ENCODE assay signal across 9 mouse cellular contexts in genomic region chr6:30469370-30469769, GRCm38 (mm10). TPM values are rescaled to one million over a fixed set of nuclear protein-coding genes. Genes with fewer than 3 reads are reported as not detected.
DNase-seq lines count a peak whose midpoint lies in the region; ATAC-seq lines count a peak whose summit lies in the region.
"Had no signal": no experiment of that assay in that cellular context is flagged by ENCODE, and none has a peak within 500 bp of the region (broad histone marks: within the 10 kb centered on the region; RNA-seq: fewer than 3 reads in every experiment).

No protein-coding gene starts in this region.

- H3K4me2 ChIP-seq in forebrain, embryonic 12.5 days = no peak overlapping the region
- H3K4me2 ChIP-seq in limb, embryonic 15.5 days = no peak overlapping the region
- H3K4me2 ChIP-seq in liver, embryonic 12.5 days = no peak overlapping the region
- H3K4me2 ChIP-seq: lung, embryonic 14.5 days had no signal

- WGBS in forebrain, embryonic 12.5 days = 83% methylated on average over 12 of the region's 12 CpGs
- WGBS in limb, embryonic 15.5 days = 70% methylated on average over 12 of the region's 12 CpGs
- WGBS in liver, embryonic 12.5 days (ENCODE audit: insufficient replicate concordance) = 80% methylated on average over 12 of the region's 12 CpGs

- H3K4me1 ChIP-seq in forebrain, embryonic 12.5 days = peaks cover 5% of the 10 kb centered on the region; the same call in 1 of the 2 replicates
- peaks cover 12% of the 10 kb centered on the region for H3K4me1 ChIP-seq in limb, embryonic 15.5 days
- no peaks in the 10 kb centered on the region for H3K4me1 ChIP-seq in liver, embryonic 12.5 days

- no peaks in the 10 kb centered on the region for H3K9me3 ChIP-seq in forebrain, embryonic 12.5 days
- no peaks in the 10 kb centered on the region for H3K9me3 ChIP-seq in limb, embryonic 15.5 days
- no peaks in the 10 kb centered on the region for H3K9me3 ChIP-seq in liver, embryonic 12.5 days (replicated peaks)

- no peaks in the 10 kb centered on the region for H3K27me3 ChIP-seq in forebrain, embryonic 12.5 days
- no peaks in the 10 kb centered on the region for H3K27me3 ChIP-seq in limb, embryonic 15.5 days
- peaks cover 7% of the 10 kb centered on the region for H3K27me3 ChIP-seq in liver, embryonic 12.5 days (replicated peaks)

- peak; percentile 49; the same call in 1 of the 2 replicates for ATAC-seq in forebrain, embryonic 12.5 days (ENCODE audit: low FRiP score)
- peak; percentile 32; the same call in 1 of the 2 replicates for ATAC-seq in limb, embryonic 15.5 days (ENCODE audit: insufficient number of reproducible peaks, low FRiP score, low TSS enrichment, low read depth)
- no peak for ATAC-seq in liver, embryonic 12.5 days
- no peak for ATAC-seq in monocyte, adult 5-6 weeks (replicated peaks; ENCODE audit: insufficient number of reproducible peaks, low FRiP score, low TSS enrichment, poor library complexity, severe bottlenecking)

- H3K9ac ChIP-seq in forebrain, embryonic 12.5 days = no peak overlapping the region
- no peak overlapping the region for H3K9ac ChIP-seq in limb, embryonic 15.5 days
- no peak overlapping the region for H3K9ac ChIP-seq in liver, embryonic 12.5 days

- H3K36me3 ChIP-seq in forebrain, embryonic 12.5 days (replicated peaks) = no peaks in the 10 kb centered on the region
- H3K36me3 ChIP-seq in limb, embryonic 15.5 days = no peaks in the 10 kb centered on the region
- H3K36me3 ChIP-seq in liver, embryonic 12.5 days = no peaks in the 10 kb centered on the region

- no peak overlapping the region for H3K4me3 ChIP-seq in forebrain, embryonic 12.5 days (replicated peaks)
- H3K4me3 ChIP-seq in limb, embryonic 15.5 days = no peak overlapping the region
- no peak overlapping the region for H3K4me3 ChIP-seq in liver, embryonic 12.5 days

- H3K27ac ChIP-seq in forebrain, embryonic 12.5 days = 0 out of 2 replicates have a peak overlapping the region, but pooled peaks have one; percentile 13
- no peak overlapping the region for H3K27ac ChIP-seq in limb, embryonic 15.5 days
- no peak overlapping the region for H3K27ac ChIP-seq in liver, embryonic 12.5 days

- DNase-seq in layer of hippocampus, adult 18-20 months (ENCODE audit: low spot score in 2 of 2) = peak; percentile 23 to 30
- DNase-seq in layer of hippocampus, adult 9-10 months (ENCODE audit: low spot score) = no peak
- peak; percentile 75 for DNase-seq in adrenal gland, postnatal 10 days
- no peak for DNase-seq in urinary bladder, postnatal 4 days (ENCODE audit: low spot score in 2 of 2)
- DNase-seq: lung, embryonic 14.5 days had no signal

RNA-seq across cellular contexts. Expression of gene Tmem209, which starts 40.2 kb away (rescaled TPM):
- 10 to 100 TPM; 18.6 to 23.3 TPM for total RNA-seq in layer of hippocampus, adult 18-20 months (2021)
- 10 to 100 TPM; 20.2 to 24.3 TPM for total RNA-seq in adrenal gland, postnatal 10 days (2021)
- 48.1 and 49.4 TPM in 2 replicates for polyA plus RNA-seq in forebrain, embryonic 12.5 days (2016; fragmentation: Nextera tagmentation; extraction: Ambion mirVana)
- 28.0 and 28.1 TPM in 2 replicates for polyA plus RNA-seq in limb, embryonic 15.5 days (2015; fragmentation: Nextera tagmentation; extraction: Ambion mirVana)
- polyA plus RNA-seq in liver, embryonic 12.5 days (2016; fragmentation: Nextera tagmentation; extraction: Ambion mirVana) = 29.2 and 30.9 TPM in 2 replicates
- total RNA-seq in monocyte, adult 5-6 weeks (2017) = 17.6 to 26.6 TPM (median 17.8 TPM) in 3 replicates

RNA-seq across cellular contexts. Expression of gene Ssmem1, which starts 40.3 kb away (rescaled TPM):
- under 1 TPM; 0.54 to 0.63 TPM for total RNA-seq in layer of hippocampus, adult 18-20 months (2021)
- total RNA-seq in adrenal gland, postnatal 10 days (2021) = under 1 TPM; 0.24 to 0.27 TPM
- 0.29 and 0.42 TPM in 2 replicates for polyA plus RNA-seq in forebrain, embryonic 12.5 days (2016; fragmentation: Nextera tagmentation; extraction: Ambion mirVana)
- polyA plus RNA-seq in limb, embryonic 15.5 days (2015; fragmentation: Nextera tagmentation; extraction: Ambion mirVana) = 0.14 TPM in 1 of 2 replicates, not detected in the other
- 0.14 and 0.23 TPM in 2 replicates for polyA plus RNA-seq in liver, embryonic 12.5 days (2016; fragmentation: Nextera tagmentation; extraction: Ambion mirVana)
- not detected in 3 replicates for total RNA-seq in monocyte, adult 5-6 weeks (2017)

Comparison
In these comparisons a context has a peak if more than half of its experiments do, and no peak if none do; other contexts are left out.
1. DNase-seq: peak in layer of hippocampus, adult 18-20 months (2 of 2) and adrenal gland, postnatal 10 days (single experiment); none in layer of hippocampus, adult 9-10 months (single experiment) and urinary bladder, postnatal 4 days (0 of 2).
2. ATAC-seq: peak in forebrain, embryonic 12.5 days (single experiment) and limb, embryonic 15.5 days (single experiment); none in liver, embryonic 12.5 days (single experiment) and monocyte, adult 5-6 weeks (single experiment).